Mouse (Mus musculus): ENCODE results near the gene Dicer1.
A peak's percentile ranks its signal among the peaks of the same experiment; 100 is the strongest.

Gene Dicer1

GRCm38 (mm10) chr12:104676535-104677370 lies 75.0 kb downstream of the Dicer1 start:
- no peak for DNase-seq

GRCm38 (mm10) chr12:104672976-104673375 lies 78.8 kb downstream of the Dicer1 start:
- no peak for DNase-seq

GRCm38 (mm10) chr12:104672406-104672805 lies 79.3 kb downstream of the Dicer1 start:
- DNase-seq: peak; percentile 31 to 39

GRCm38 (mm10) chr12:104667846-104668245 lies 83.9 kb downstream of the Dicer1 start:
- no peak for DNase-seq

GRCm38 (mm10) chr12:104665951-104666350 lies 85.8 kb downstream of the Dicer1 start:
- no peak for DNase-seq

GRCm38 (mm10) chr12:104665521-104665920 lies 86.2 kb downstream of the Dicer1 start:
- peak; percentile 23 to 39 for DNase-seq

GRCm38 (mm10) chr12:104656146-104656545 lies 95.6 kb downstream of the Dicer1 start:
- DNase-seq: no peak

- DNase-seq: peak; percentile 26 to 43
These were observed 96.7 kb downstream of the Dicer1 start for GRCm38 (mm10) chr12:104655006-104655405.

GRCm38 (mm10) chr12:104652021-104652420 lies 99.7 kb downstream of the Dicer1 start:
- DNase-seq: no peak

- no peak for DNase-seq
These were observed 100.5 kb downstream of the Dicer1 start for GRCm38 (mm10) chr12:104651269-104651668.

- peak; percentile 46 to 61 for DNase-seq
These were observed 101.1 kb downstream of the Dicer1 start for GRCm38 (mm10) chr12:104650510-104651260.

GRCm38 (mm10) chr12:104648366-104648765 lies 103.4 kb downstream of the Dicer1 start:
- no peak for DNase-seq

- peak; percentile 64 to 77 for DNase-seq
These were observed 109.4 kb downstream of the Dicer1 start for GRCm38 (mm10) chr12:104642337-104642736.

- DNase-seq: no peak
These were observed 110.8 kb downstream of the Dicer1 start for GRCm38 (mm10) chr12:104640934-104641333.

- no peak for DNase-seq
These were observed 113.6 kb downstream of the Dicer1 start for GRCm38 (mm10) chr12:104638156-104638555.

Data from cerebellum, postnatal 10 days (tissue).